Mouse (Mus musculus): ENCODE data around the gene Trpd52l3.

Gene Trpd52l3

DNA sequence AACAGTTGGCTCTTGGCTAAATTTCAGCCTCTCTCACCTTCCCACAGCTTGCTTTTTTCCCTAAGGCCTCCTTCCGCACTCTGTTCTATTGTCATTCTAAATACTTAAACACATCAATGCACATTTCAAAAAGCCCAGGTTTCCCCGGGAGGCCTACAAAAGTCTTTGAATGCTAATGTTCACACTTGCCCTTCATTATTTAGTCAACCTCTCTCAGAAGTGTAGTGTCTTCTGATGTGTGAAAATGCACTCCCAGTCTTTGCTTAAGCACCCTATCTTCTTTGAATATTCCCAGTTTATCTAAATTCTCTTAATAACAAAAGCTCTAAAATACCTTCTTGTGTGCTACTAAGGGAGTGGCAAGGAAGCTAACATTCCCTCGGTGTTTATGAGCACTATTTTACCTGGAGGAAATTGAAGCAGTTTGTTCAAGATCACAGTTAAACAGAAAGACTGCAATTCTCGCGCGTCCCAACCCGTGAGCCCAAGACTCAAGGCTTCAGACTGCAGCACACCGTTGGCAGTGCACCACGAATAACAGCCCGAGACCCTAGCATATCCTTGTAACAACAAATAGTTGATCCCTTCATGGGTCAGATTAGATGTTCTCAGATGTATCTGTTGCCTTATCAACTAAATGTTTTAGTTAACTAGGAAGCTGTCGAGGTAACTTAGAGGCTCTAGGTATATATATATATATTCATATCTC is 25.6 kb downstream of the Trpd52l3 start:
- in situ Hi-C loops (cut with MboI, MseI): no loop called here

- in situ Hi-C loops (cut with MboI, MseI): loop anchor here (10.0 kb wide), 1 partner anchor 1055 kb away; the partner anchor contains the start of gene Cstf2t
Measured at GRCm38 (mm10) chr19:30029894-30030635, 26.5 kb downstream of the Trpd52l3 start, which contains the start of gene Uhrf2. Gene Uhrf2, plus strand, starts transcription at chr19:30030513.

- in situ Hi-C loops (cut with MboI, MseI): loop anchor here (10.0 kb wide), 1 partner anchor 1054 kb away; the partner anchor contains the start of gene Cstf2t
Measured at GRCm38 (mm10) chr19:30030636-30031467, 27.3 kb downstream of the Trpd52l3 start.

- in situ Hi-C loops (cut with MboI, MseI): loop anchor here (10.0 kb wide), 1 partner anchor 1053 kb away; the partner anchor contains the start of gene Cstf2t
Measured at GRCm38 (mm10) chr19:30031468-30031931, 27.9 kb downstream of the Trpd52l3 start.

DNA sequence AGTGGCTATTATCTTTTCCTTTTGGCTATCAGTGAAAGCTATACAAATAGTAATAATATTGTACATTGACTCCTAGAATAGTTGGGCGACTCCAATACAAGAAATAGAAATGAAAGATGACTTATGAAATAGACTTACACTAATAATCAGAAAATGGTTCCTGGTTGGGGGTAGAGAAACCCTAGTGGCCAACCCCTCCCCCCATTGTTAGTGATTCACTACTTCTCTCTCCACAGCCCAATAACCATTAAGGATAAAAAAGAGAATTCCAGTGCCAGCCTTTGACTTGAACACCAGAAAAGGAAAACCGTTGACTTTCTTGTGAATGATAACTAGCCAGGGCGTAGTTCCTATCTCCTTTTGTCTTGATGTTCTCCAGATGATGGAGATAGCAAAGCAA is 28.6 kb downstream of the Trpd52l3 start:
- in situ Hi-C loops (cut with MboI, MseI): loop anchor here (10.0 kb wide), 1 partner anchor 1053 kb away; the partner anchor contains the start of gene Cstf2t

DNA sequence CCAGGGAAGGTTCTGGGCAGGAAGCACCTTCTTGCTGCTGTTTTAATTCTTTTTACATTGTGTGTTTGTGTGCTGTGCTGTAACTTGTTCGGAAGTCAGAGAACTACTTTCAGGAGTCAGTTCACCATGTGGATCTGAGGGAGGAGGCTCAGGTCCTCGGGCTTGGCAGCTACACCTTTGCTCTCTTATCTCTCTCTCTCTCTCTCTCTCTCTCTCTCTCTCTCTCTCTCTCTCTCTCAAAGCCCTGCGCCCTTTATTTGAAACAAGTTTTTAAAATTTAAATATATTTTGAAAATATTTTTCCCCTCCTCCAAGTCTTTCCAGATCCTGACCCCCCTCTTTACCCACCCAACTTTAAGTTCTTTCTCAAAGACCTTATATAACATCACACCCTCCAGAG is 31.8 kb downstream of the Trpd52l3 start:
- in situ Hi-C loops (cut with MboI, MseI): loop anchor here (10.0 kb wide), 1 partner anchor 1049 kb away; the partner anchor contains the start of gene Cstf2t

DNA sequence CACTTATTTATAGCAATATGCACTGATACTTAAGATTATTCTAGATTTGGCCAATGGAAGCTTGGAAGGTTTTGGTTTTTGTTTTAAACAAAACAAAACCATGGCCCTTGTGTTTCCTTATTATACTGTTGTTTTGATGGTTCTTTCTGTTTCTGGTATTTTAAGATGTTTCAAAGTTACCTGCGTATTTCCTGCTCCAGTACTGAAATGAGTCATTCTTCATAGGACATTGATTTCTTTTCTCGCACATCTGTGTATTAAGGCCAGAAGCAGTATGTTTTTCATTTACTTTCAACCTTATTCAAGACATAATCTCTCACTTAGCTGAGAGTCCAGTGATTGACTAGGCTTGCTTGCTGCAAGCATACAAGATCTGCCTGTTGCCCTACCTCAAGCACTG is 40.1 kb downstream of the Trpd52l3 start:
- in situ Hi-C loops (cut with MboI, MseI): no loop called here

GRCm38 (mm10) chr19:30044630-30045029 is 41.0 kb downstream of the Trpd52l3 start:
- in situ Hi-C loops (cut with MboI, MseI): no loop called here

DNA sequence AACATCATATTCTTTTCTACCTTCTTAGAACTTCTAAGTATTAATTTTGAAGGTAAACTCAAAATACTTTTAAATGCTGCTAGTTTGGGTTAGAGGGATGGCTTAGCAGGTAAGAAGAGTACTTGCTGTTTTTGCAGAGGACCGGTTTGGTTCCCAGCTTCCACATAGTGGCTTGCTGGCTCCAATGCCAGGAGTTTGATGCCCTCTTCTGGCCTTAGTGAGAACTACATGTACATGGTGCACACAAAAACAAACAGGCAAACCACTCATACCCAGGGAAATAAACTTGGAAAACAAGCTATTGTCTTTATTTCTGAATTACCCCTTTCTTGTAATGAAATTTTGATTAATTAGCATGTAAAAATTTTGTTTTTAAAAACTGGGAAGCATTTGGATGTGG is 42.3 kb downstream of the Trpd52l3 start:
- in situ Hi-C loops (cut with MboI, MseI): no loop called here

GRCm38 (mm10) chr19:30050584-30050983 is 47.0 kb downstream of the Trpd52l3 start:
- in situ Hi-C loops (cut with MboI, MseI): no loop called here

GRCm38 (mm10) chr19:30051479-30051878 is 47.9 kb downstream of the Trpd52l3 start:
- in situ Hi-C loops (cut with MboI, MseI): no loop called here

- in situ Hi-C loops (cut with MboI, MseI): no loop called here
Measured at GRCm38 (mm10) chr19:30054218-30054617, 50.6 kb downstream of the Trpd52l3 start.
